Mouse (Mus musculus) cerebellum, adult 2 months (tissue): ENCODE data around the gene Ube2d2b.

ENCODE experiments used
- CTCF ChIP-seq: fragments of 200-500 bp; IDR thresholded peaks from 2 replicates; pipeline ENCODE4 v1.5.1; 2011; ENCODE audit warnings: low read depth, mild to moderate bottlenecking, control low read depth, low read length, moderate library complexity, borderline replicate concordance; ENCODE audit not compliant: insufficient read depth
- POLR2A ChIP-seq: fragments of 200-500 bp; IDR thresholded peaks from 2 replicates; pipeline ENCODE4 v1.6.1; 2011; ENCODE audit warnings: low read length, control low read depth, borderline replicate concordance; ENCODE audit not compliant: insufficient read depth

DNA sequence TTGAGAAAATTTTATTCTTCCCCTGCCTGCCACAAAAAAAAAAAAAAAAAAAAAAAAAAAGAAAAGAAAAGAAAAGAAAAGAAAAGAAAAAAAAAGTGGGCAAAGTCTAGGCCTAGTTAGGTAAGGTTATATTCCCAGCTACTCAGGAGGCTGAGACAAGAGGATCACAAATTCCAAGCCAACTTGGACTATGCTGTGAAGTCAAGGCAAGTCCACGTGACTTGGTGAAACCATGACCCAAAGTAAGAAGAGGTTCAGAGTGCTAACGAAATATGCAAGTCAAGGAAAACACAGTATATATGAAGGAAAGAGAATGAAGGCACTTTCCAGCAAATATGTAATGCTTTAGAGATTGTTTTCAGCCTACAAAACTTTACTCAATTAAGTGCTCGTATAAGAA lies 37.4 kb upstream of the Ube2d2b start:
- TF ChIP-seq POLR2A, result no peak
- no peak for TF ChIP-seq CTCF
